Mouse (Mus musculus) neural tube, embryonic 15.5 days (tissue): Measurements from ENCODE around the gene Gm45521. TPM values are rescaled to one million over a fixed set of nuclear protein-coding genes. Genes with fewer than 3 reads are reported as not detected.

ENCODE experiments used
- ATAC-seq: fragments of 200-750 bp; cut with Nextera tagmentation; 2 replicates; pipeline ENCODE4 v1.8.0; 2017; ENCODE audit warnings: mild to moderate bottlenecking, moderate TSS enrichment, moderate library complexity; ENCODE audit not compliant: low FRiP score
- H3K27ac ChIP-seq: fragments of 300-500 bp; sonication (generic); replicated peaks from 2 replicates; pipeline ENCODE4 v1.5.1; 2015; ENCODE audit warnings: mild to moderate bottlenecking, inconsistent platforms
- H3K27me3 ChIP-seq: fragments of 300-500 bp; sonication (generic); replicated peaks from 2 replicates; pipeline ENCODE4 v1.6.1; 2015; ENCODE audit warnings: inconsistent platforms
- H3K36me3 ChIP-seq: fragments of 300-500 bp; sonication (generic); 2 replicates; pipeline ENCODE4 v1.6.1; 2015; ENCODE audit warnings: inconsistent platforms
- H3K4me1 ChIP-seq: fragments of 300-500 bp; sonication (generic); 2 replicates; pipeline ENCODE4 v1.6.1; 2015; ENCODE audit warnings: inconsistent platforms
- H3K4me2 ChIP-seq: fragments of 300-500 bp; sonication (generic); 2 replicates; pipeline ENCODE4 v1.6.1; 2015; ENCODE audit warnings: inconsistent platforms, mild to moderate bottlenecking, moderate library complexity
- H3K4me3 ChIP-seq: fragments of 300-500 bp; sonication (generic); replicated peaks from 2 replicates; pipeline ENCODE4 v1.5.1; 2015; ENCODE audit warnings: mild to moderate bottlenecking, inconsistent platforms
- H3K9ac ChIP-seq: fragments of 300-500 bp; sonication (generic); replicated peaks from 2 replicates; pipeline ENCODE4 v1.6.1; 2015; ENCODE audit warnings: mild to moderate bottlenecking, inconsistent platforms
- H3K9me3 ChIP-seq: fragments of 300-500 bp; sonication (generic); replicated peaks from 2 replicates; pipeline ENCODE4 v1.6.1; 2016; ENCODE audit warnings: inconsistent platforms
- WGBS: fragments of 180-500 bp; shearing (Covaris S2); methylation state at CpG from one replicate; pipeline ENCODE4 v1.1.7; 2015; ENCODE audit warnings: mixed read lengths; 5-methylcytosine and 5-hydroxymethylcytosine counted together
- polyA plus RNA-seq: library from polyadenylated mRNA; unstranded; fragments of >200 nt; fragmentation: Nextera tagmentation; extraction: Ambion mirVana; gene quantifications from 2 replicates; pipeline ENCODE4 v1.2.1, GENCODE M21; 2015

Gm45521 gene
- polyA plus RNA-seq, 1 experiment from 2014 or later, result not detected

DNA sequence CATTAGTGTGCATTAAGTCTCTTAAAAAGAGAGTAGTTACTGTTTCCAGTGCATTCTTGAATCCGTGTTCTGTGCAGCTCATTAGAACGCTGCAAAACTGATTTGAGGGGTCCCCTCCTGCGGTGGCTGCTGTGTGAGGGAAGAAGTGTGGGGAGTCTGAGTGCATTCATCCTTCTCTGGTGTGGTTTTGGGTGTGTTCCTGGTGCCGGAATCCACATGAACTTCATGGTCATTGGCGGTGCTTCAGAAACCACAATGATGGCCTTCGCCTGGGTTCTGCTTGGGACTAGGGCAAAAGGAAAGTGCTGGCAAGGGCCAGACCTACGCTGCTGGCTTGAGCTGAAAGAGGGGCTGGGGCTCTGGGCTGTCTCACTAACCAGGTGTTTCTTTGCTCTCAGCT lies 22.9 kb upstream of the Gm45521 start:
- peaks cover 66% of the 10 kb centered on the region for H3K36me3 ChIP-seq
- WGBS, result 93% methylated on average over 7 of the region's 7 CpGs

DNA sequence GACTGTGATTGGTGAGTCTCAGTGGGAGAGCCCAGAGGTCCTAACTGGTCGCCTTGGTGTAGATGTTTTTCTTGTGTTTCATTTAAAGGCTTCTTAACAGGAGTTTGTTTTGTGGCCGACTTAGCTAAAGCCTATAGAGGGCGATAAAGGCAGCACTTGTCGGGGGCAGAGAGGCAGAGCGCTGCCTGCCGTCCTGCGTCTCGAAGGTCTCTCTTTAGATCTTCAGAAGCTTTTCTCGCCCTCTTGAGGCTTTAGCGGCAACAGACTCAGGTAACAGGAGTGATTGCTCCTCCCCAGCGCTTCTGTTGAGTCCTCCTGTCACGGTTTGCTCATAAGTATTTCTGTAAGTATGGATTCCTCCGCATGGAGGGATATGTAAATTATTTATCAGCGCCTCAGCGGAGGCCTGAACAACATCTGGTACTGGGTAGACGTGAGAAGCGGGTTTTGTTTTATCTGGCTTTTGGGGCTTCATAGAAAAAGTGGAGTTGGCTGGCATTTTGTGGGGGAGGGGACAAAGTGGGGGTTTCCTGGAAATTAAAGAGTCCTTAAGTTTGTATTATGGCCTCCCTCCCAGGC lies 19.9 kb upstream of the Gm45521 start:
- Histone ChIP-seq H3K4me2 (no peak overlapping the region), H3K36me3 (peaks cover 59% of the 10 kb centered on the region), H3K9ac (no peak overlapping the region)

More for the DNA sequence above, 22.9 kb upstream of the Gm45521 start:
- Histone ChIP-seq H3K4me2 (no peak overlapping the region), H3K4me3 (no peak overlapping the region), H3K27ac (no peak overlapping the region), H3K9ac (no peak overlapping the region), H3K27me3 (no peaks in the 10 kb centered on the region), H3K4me1 (peaks cover 26% of the 10 kb centered on the region), H3K9me3 (no peaks in the 10 kb centered on the region)
- ATAC-seq, result no peak

DNA sequence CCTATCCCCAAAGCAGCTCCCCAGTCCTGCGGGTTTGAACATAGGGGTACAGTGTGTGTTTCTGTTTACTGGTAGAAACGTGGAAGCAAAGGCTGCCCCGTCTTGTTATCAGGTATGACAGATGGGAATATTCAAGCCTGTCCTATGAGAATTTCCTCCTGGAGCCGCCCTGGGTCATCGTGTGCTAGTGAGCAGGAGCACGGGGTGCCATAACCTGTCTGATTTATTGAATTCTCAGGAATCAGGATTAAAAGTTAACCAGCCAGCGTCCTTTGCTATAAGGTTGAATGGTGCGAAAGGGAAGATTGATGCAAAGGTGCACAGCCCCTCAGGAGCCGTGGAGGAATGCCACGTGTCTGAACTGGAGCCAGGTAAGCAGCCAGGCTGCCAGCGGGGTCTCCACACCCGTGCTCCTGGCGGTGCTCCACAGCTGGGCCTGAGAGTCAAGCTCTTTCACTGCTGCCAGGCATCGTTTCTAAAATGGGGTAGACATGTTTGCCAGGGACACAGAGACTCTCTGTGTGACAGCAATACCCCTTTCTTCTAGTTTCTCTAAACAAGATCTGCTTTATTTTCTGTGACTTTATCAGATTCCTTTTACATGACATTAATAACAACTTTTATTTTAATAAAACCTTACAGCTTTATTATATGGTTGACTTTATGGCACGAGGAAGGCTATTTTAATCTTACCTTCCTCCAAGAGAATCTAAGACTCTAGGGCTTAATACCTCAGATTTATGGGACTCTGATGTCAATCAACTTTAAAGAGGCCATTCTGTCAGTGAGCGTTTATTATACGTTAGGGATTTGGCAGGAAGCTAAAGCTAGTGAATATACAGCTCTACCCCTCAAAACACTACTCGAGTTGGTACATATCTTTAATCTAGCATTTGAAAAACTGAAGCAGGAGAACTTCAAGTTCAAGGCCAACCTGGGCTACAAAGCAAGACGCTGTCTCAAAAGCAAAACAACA lies 18.0 kb upstream of the Gm45521 start:
- no peak overlapping the region for H3K4me2 ChIP-seq
- H3K27me3 ChIP-seq, result no peaks in the 10 kb centered on the region
- H3K36me3 ChIP-seq, result peaks cover 52% of the 10 kb centered on the region
- 70% methylated on average over 19 of the region's 19 CpGs for WGBS
- H3K9me3 ChIP-seq, result no peaks in the 10 kb centered on the region
- no peak overlapping the region for H3K9ac ChIP-seq
- peak overlapping the region; percentile 20; the same call in 1 of the 2 replicates for H3K27ac ChIP-seq
- no peak overlapping the region for H3K4me3 ChIP-seq
- no peak for ATAC-seq
- H3K4me1 ChIP-seq, result peaks cover 32% of the 10 kb centered on the region

More for the DNA sequence above, 19.9 kb upstream of the Gm45521 start:
- Histone ChIP-seq H3K4me3 (no peak overlapping the region), H3K27me3 (no peaks in the 10 kb centered on the region), H3K4me1 (peaks cover 26% of the 10 kb centered on the region), H3K27ac (peak overlapping the region; percentile 41; the same call in 1 of the 2 replicates), H3K9me3 (no peaks in the 10 kb centered on the region)
- ATAC-seq, result peak; percentile 46
- 15% methylated on average over 17 of the region's 17 CpGs for WGBS

DNA sequence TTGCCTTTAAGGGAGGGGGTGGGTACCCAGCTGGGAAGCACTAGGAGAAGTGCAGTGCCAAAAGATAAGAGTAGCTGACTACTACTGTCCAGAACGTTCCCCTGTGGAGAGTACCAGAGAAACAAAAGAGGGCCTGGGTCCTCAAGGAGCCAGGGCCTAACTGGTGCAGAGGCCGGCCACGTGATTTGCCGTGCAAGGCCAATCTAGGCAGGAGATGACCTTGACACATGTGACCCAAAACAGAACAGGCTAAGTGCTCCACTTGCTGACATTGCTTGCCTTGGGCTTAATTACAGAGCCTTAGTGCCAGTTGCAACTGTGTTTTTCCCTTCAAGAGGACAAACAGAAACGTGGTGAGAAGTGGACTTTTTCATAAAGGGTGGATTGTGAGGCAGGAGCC lies 15.7 kb upstream of the Gm45521 start:
- WGBS, result 85% methylated on average over 5 of the region's 5 CpGs
- no peak for ATAC-seq
- Histone ChIP-seq H3K4me3 (no peak overlapping the region), H3K4me2 (no peak overlapping the region), H3K9ac (no peak overlapping the region), H3K9me3 (no peaks in the 10 kb centered on the region), H3K4me1 (peaks cover 27% of the 10 kb centered on the region), H3K27ac (no peak overlapping the region), H3K27me3 (no peaks in the 10 kb centered on the region), H3K36me3 (peaks cover 45% of the 10 kb centered on the region)

DNA sequence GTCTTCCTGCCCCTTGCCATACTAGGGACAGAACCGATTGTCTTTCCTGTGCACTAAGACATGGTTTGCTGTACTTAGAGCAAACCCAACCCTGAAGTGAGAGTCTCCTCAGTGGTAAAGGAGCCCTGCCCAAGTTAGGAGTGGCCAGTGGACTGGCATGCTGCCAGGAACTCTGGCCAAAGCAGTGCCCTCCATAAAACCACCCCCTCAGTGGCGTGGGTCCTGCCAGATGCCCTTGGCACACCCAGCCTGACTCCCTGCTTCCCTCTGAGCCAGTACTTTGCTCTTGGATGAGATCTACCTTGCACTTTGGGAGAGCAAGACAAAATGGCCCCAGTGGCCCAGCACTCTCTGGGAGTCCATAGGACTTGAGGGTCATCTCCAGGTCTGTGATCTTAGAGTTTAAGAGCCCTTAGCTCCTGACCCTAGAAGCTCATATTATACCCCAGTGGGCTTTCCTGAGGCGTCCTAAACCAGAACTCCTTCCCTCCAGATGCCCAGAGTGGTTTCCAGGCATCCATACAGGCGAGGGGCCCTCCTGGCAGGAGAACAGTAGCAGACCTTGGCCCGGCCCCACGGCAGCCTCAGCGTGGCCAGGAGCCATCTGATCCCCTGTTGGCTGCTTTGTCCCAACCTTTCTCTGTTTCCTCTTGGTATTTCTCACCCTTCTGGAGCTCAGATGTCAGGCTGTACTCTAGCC lies 13.8 kb upstream of the Gm45521 start:
- peak overlapping the region; percentile 58 for H3K27ac ChIP-seq
- 75% methylated on average over 7 of the region's 7 CpGs for WGBS
- ATAC-seq, result peak; percentile 46

DNA sequence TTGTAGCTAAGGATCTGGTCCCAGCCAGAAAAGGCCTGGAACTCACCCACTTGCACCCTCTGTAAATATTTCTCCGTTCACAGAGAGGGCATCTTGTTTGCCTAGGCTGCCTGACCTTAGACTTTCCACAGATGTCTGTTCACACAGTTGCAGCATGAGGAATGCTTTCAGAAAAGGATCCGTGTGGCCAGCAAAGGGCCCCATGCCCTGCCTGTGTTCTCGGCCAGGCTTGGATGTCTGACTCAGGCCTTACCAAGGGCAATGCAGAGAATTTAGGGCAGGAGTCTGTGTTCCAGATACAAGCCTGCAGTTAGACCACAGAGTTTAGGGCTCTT lies 13.3 kb upstream of the Gm45521 start:
- Histone ChIP-seq H3K27ac (peak overlapping the region; percentile 58), H3K4me2 (no peak overlapping the region), H3K9me3 (no peaks in the 10 kb centered on the region), H3K4me1 (peaks cover 9% of the 10 kb centered on the region), H3K9ac (no peak overlapping the region), H3K27me3 (no peaks in the 10 kb centered on the region), H3K4me3 (no peak overlapping the region), H3K36me3 (peaks cover 60% of the 10 kb centered on the region)
- 85% methylated on average over 3 of the region's 3 CpGs for WGBS
- ATAC-seq, result no peak

More for the DNA sequence above, 13.8 kb upstream of the Gm45521 start:
- Histone ChIP-seq H3K4me2 (no peak overlapping the region), H3K36me3 (peaks cover 55% of the 10 kb centered on the region), H3K9me3 (no peaks in the 10 kb centered on the region), H3K27me3 (no peaks in the 10 kb centered on the region), H3K4me1 (peaks cover 12% of the 10 kb centered on the region), H3K4me3 (no peak overlapping the region), H3K9ac (no peak overlapping the region)

DNA sequence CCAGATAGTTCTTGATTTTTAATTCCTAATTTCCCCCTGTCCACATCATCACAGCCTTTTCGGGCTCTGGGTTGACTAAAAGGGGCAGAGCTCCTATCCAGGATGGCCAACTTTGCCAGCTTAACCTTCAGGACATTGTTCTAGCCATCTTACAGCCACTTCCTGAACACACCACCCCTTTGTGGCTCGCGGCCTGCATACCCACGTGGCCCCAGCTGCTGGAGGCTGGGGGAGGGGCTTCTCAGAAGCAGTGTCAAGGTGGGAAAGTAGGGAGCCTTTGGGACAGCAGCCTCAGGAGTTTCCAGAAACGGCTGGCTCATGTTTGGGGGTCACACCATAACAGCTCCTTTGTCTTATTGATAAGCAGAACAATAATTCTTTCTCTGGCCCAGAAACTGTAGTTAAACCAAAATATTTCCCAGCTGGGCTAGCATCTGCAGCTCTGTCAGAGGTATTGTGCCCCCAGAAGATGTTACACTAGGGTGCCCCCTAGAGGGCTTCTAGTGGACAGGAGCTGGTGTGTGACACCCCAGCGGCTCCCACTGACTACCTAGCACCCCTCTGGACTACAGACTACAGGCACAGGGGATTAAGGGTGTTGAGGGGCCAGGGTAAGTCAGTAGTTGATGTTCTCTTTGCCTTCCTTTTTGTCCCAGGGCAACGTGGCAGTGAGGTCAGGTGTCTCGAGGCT lies 12.6 kb upstream of the Gm45521 start:
- no peaks in the 10 kb centered on the region for H3K27me3 ChIP-seq
- ATAC-seq, result no peak
- no peak overlapping the region for H3K9ac ChIP-seq
- 58% methylated on average over 8 of the region's 8 CpGs for WGBS
- peaks cover 6% of the 10 kb centered on the region; the same call in 1 of the 2 replicates for H3K4me1 ChIP-seq
- H3K4me3 ChIP-seq, result no peak overlapping the region
- peak overlapping the region; percentile 58; the same call in 1 of the 2 replicates for H3K27ac ChIP-seq
- H3K4me2 ChIP-seq, result no peak overlapping the region
- no peaks in the 10 kb centered on the region for H3K9me3 ChIP-seq
- peaks cover 65% of the 10 kb centered on the region for H3K36me3 ChIP-seq

DNA sequence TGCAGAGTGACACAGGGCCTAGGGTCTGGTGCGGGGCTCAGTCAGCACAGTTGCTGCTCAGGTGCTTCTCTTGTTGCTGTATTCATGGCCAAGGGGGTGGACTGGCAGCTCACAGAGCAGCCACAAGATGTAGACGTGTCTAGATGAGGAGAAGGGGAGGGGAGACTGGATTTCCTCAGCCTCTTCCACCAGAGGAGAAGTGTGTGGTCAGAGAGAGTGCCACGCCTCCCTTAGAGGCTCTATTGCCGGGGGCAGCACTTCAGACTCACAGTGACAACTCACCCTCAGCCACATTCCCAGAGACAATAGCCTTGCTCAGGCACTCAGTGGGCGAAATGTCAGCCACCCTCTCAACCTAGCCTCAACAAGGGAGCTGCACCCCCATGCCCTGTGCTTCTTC lies 11.8 kb upstream of the Gm45521 start:
- no peak overlapping the region for H3K9ac ChIP-seq
- H3K4me2 ChIP-seq, result no peak overlapping the region
- H3K27me3 ChIP-seq, result no peaks in the 10 kb centered on the region
- H3K9me3 ChIP-seq, result no peaks in the 10 kb centered on the region
- H3K4me1 ChIP-seq, result peaks cover 6% of the 10 kb centered on the region; the same call in 1 of the 2 replicates
- ATAC-seq, result no peak
- whole genome bisulfite sequencing, result 73% methylated on average over 5 of the region's 5 CpGs
- H3K36me3 ChIP-seq, result peaks cover 67% of the 10 kb centered on the region
- no peak overlapping the region for H3K4me3 ChIP-seq
- no peak overlapping the region for H3K27ac ChIP-seq

DNA sequence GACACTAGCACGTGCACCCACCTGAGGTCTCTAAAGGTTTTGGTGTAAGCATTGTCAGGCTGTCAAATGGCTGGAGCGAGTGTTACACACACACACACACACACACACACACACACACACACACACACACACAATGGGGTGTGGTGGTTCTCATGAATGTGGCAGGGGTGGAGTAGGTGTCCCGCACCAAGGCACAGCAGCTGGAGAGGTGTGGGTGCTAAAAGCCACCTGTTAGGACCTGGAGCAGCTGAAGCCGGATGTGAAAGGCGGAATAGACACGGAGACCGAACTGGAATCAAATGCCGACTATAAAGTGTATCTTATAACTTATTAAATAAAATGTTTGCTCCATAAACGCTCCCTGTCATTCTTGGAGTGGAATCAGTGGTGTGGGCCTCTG lies 5.9 kb upstream of the Gm45521 start:
- Histone ChIP-seq H3K4me2 (no peak overlapping the region), H3K36me3 (peaks cover 44% of the 10 kb centered on the region), H3K9ac (no peak overlapping the region), H3K4me1 (0 out of 2 replicates have a peak, but pooled peaks cover 7% of the 10 kb centered on the region), H3K9me3 (no peaks in the 10 kb centered on the region), H3K27me3 (no peaks in the 10 kb centered on the region), H3K27ac (no peak overlapping the region), H3K4me3 (no peak overlapping the region)
- 94% methylated on average over 9 of the region's 9 CpGs for WGBS
- ATAC-seq, result no peak

DNA sequence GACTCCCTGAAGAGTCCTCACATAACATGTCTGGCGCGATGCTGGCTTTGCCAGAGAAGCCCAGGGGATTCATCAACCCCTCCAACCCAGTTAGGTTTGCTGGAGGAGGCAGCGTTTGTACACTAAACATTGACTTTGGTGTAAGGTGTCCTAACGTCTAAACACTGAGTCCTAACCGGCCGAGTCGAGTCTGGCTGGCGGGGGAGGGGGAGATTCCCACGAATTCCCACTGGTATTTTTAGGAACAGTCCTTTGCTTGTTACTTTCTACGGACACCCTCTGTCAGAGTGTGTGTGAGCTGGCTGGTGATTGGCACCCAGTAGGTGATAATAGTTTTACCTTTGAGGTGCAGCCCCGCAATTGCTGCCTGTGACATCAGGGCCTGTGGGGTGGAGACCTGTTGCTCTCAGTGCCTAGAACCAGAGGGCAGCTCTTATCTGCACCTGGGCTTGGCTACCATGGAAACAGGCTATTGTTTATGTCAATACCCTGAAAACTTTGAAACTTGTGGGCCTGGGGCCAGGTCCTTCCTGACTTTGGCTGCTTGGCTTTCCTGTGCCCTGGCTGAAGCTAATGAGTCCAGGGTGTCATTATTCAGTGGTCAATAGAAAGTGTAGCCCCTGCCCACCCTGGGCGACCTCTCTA lies 4.4 kb upstream of the Gm45521 start:
- no peak overlapping the region for H3K4me3 ChIP-seq
- 33% methylated on average over 12 of the region's 12 CpGs for WGBS
- ATAC-seq, result no peak
- H3K9me3 ChIP-seq, result no peaks in the 10 kb centered on the region
- no peaks in the 10 kb centered on the region for H3K27me3 ChIP-seq
- H3K4me2 ChIP-seq, result no peak overlapping the region
- peaks cover 39% of the 10 kb centered on the region for H3K36me3 ChIP-seq
- 0 out of 2 replicates have a peak, but pooled peaks cover 7% of the 10 kb centered on the region for H3K4me1 ChIP-seq
- H3K27ac ChIP-seq, result peak overlapping the region; percentile 30; the same call in 1 of the 2 replicates
- no peak overlapping the region for H3K9ac ChIP-seq

DNA sequence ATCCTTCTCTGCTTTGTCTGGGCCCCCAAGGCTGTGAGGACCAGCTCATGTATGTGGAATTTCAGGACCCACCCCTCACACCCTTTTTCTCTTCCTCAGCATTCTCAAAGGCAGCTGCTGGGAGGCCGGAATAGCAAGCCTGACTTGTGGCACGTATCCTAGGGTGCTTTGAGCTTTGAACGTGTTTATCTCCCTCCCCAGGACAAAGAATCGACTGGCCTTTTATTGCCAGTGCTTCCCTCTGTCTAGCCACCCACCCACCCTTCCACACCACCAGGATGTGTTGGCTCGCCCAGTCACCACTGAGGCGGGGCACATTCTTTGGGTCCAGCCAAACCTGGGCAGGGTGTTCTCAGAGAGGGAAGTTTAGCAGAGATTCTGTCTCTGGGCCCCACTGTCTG lies 3.0 kb upstream of the Gm45521 start:
- Histone ChIP-seq H3K36me3 (peaks cover 26% of the 10 kb centered on the region), H3K27ac (no peak overlapping the region), H3K4me1 (0 out of 2 replicates have a peak, but pooled peaks cover 7% of the 10 kb centered on the region), H3K9me3 (no peaks in the 10 kb centered on the region), H3K9ac (no peak overlapping the region), H3K27me3 (no peaks in the 10 kb centered on the region), H3K4me3 (no peak overlapping the region), H3K4me2 (no peak overlapping the region)
- 21% methylated on average over 6 of the region's 6 CpGs for WGBS
- no peak for ATAC-seq
